Mouse (Mus musculus): Measurements from ENCODE around the gene Bsnd. TPM values are rescaled to one million over a fixed set of nuclear protein-coding genes. Genes with fewer than 3 reads are reported as not detected.

The Bsnd gene
- polyA plus RNA-seq, 1 experiment from 2014 or later: not detected

DNA sequence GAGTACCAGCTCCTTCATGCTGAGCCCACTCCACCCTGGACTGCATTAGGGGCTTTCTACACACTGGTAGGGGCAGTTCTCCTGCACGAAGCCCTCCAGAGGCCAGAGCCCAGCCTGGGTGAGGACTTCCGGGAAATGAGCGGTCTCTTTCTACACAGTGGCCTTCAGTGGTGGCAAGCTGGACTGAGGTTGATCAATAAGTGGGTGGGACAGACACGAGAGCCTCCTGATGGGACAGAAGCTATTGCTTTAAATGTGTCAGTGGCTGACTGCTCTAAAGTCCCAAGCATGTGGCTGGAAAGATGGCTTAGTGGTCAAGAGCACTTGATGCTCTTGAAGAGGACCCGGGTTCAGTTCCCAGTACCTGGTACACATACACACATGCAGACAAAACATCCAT lies 39.0 kb downstream of the Bsnd start:
- H3K9me3 ChIP-seq: no peaks in the 10 kb centered on the region
- H3K27ac ChIP-seq: no peak overlapping the region
- no peak for ATAC-seq (ENCODE audit: insufficient number of reproducible peaks, insufficient read depth, low FRiP score, low TSS enrichment, low read depth)
- H3K36me3 ChIP-seq: no peaks in the 10 kb centered on the region
- no peaks in the 10 kb centered on the region for H3K4me1 ChIP-seq (replicated peaks)
- H3K27me3 ChIP-seq: no peaks in the 10 kb centered on the region
- no peak overlapping the region for H3K4me2 ChIP-seq
- 88% methylated on average over 5 of the region's 5 CpGs for WGBS
- H3K9ac ChIP-seq (replicated peaks): no peak overlapping the region
- H3K4me3 ChIP-seq (replicated peaks): no peak overlapping the region

- 87% methylated on average over 7 of the region's 7 CpGs for WGBS
- ATAC-seq (ENCODE audit: insufficient number of reproducible peaks, insufficient read depth, low FRiP score, low TSS enrichment, low read depth): no peak
- no peaks in the 10 kb centered on the region for H3K27me3 ChIP-seq
These were observed 39.7 kb downstream of the Bsnd start for GRCm38 (mm10) chr4:106452401-106452800.

DNA sequence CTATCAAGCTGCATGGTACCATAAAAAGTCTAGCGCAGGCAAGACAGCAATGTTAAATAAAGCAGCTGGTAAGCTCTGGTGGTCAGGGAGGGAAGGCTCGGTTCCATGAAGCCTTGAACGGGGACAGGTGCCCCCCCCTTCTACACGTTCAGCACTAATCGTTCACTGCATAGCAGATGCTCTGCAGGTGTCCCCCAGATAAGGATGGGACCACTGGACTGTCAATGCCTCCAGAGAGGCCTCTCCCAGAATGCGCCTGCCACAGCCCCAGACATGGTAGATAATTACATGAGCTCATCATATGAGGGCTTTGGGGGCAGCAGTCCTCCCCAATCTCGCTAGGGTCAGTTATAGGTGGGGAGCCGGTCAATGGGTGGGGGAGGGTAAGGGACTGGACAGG lies 42.8 kb downstream of the Bsnd start:
- Histone ChIP-seq H3K36me3 (no peaks in the 10 kb centered on the region), H3K9ac (replicated peaks) (no peak overlapping the region), H3K9me3 (no peaks in the 10 kb centered on the region), H3K27ac (no peak overlapping the region), H3K4me2 (no peak overlapping the region), H3K4me3 (replicated peaks) (no peak overlapping the region), H3K4me1 (replicated peaks) (no peaks in the 10 kb centered on the region), H3K27me3 (no peaks in the 10 kb centered on the region)
- no peak for ATAC-seq (ENCODE audit: insufficient number of reproducible peaks, insufficient read depth, low FRiP score, low TSS enrichment, low read depth)
- WGBS: 84% methylated on average over 8 of the region's 8 CpGs

More at GRCm38 (mm10) chr4:106452401-106452800, 39.7 kb downstream of the Bsnd start:
- no peaks in the 10 kb centered on the region for H3K36me3 ChIP-seq
- H3K9me3 ChIP-seq: no peaks in the 10 kb centered on the region
- H3K9ac ChIP-seq (replicated peaks): no peak overlapping the region
- no peaks in the 10 kb centered on the region for H3K4me1 ChIP-seq (replicated peaks)
- H3K4me2 ChIP-seq: no peak overlapping the region
- no peak overlapping the region for H3K27ac ChIP-seq
- H3K4me3 ChIP-seq (replicated peaks): no peak overlapping the region

- no peak overlapping the region for H3K4me2 ChIP-seq
These were observed 48.9 kb downstream of the Bsnd start for GRCm38 (mm10) chr4:106443182-106443581.

DNA sequence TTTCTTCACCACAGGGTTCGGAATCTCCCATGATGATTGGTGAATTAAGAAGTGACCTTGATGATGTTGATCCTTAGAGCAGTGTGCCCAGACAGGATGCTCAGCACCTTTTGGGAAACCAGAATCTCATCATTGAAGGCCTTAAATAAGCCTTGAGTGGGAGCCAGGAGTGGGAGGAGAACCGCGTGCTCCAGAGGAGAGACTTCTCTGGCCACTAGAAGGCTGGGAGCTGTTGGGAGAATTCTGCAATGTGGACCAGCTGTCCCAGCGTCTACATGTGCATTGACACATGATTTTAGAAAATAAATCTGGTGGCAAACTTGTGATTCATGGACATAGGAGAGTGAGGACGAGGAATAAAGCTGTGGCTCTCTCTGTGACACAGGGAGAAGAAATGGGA lies 53.3 kb downstream of the Bsnd start:
- Histone ChIP-seq H3K4me1 (replicated peaks) (no peaks in the 10 kb centered on the region), H3K27me3 (no peaks in the 10 kb centered on the region), H3K4me3 (replicated peaks) (no peak overlapping the region), H3K36me3 (peaks cover 85% of the 10 kb centered on the region), H3K9ac (replicated peaks) (no peak overlapping the region), H3K9me3 (no peaks in the 10 kb centered on the region), H3K4me2 (no peak overlapping the region), H3K27ac (no peak overlapping the region)
- ATAC-seq (ENCODE audit: insufficient number of reproducible peaks, insufficient read depth, low FRiP score, low TSS enrichment, low read depth): no peak
- 94% methylated on average over 5 of the region's 5 CpGs for WGBS

More at GRCm38 (mm10) chr4:106443182-106443581, 48.9 kb downstream of the Bsnd start:
- Histone ChIP-seq H3K27me3 (no peaks in the 10 kb centered on the region), H3K9ac (replicated peaks) (peak overlapping the region; percentile 8; the same call in 1 of the 2 replicates), H3K9me3 (no peaks in the 10 kb centered on the region), H3K27ac (peak overlapping the region; percentile 2; the same call in 1 of the 2 replicates), H3K4me3 (replicated peaks) (no peak overlapping the region), H3K4me1 (replicated peaks) (no peaks in the 10 kb centered on the region), H3K36me3 (peaks cover 42% of the 10 kb centered on the region)
- WGBS: 84% methylated on average over 6 of the region's 6 CpGs
- ATAC-seq (ENCODE audit: insufficient number of reproducible peaks, insufficient read depth, low FRiP score, low TSS enrichment, low read depth): no peak

DNA sequence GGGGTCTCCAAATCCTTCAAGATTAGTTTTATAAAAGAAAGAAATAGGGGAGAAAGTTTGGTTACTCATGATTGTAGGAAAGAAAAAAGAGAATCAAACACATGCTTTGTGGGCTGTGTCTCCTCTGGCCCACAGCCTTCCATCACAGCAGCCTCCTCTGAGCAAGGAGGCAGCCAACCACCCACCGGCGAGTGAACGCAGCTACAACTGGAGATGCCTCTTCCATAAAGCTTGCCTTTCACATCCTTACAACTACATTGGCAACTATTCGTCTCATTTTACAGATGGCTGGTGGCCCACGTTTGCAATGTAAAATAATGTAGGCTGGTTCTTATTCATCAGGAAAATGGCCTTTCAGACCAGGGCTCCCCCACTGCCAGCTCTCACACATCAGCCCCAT lies 54.9 kb downstream of the Bsnd start:
- Histone ChIP-seq H3K9me3 (no peaks in the 10 kb centered on the region), H3K4me2 (no peak overlapping the region), H3K4me1 (replicated peaks) (no peaks in the 10 kb centered on the region), H3K27ac (no peak overlapping the region), H3K9ac (replicated peaks) (no peak overlapping the region), H3K27me3 (no peaks in the 10 kb centered on the region), H3K36me3 (peaks cover 90% of the 10 kb centered on the region), H3K4me3 (replicated peaks) (no peak overlapping the region)
- no peak for ATAC-seq (ENCODE audit: insufficient number of reproducible peaks, insufficient read depth, low FRiP score, low TSS enrichment, low read depth)
- WGBS: 90% methylated on average over 5 of the region's 5 CpGs

- H3K9ac ChIP-seq (replicated peaks): no peak overlapping the region
These were observed 55.6 kb downstream of the Bsnd start for GRCm38 (mm10) chr4:106436475-106436874.

GRCm38 (mm10) chr4:106435426-106435825 lies 56.7 kb downstream of the Bsnd start:
- no peak for ATAC-seq (ENCODE audit: insufficient number of reproducible peaks, insufficient read depth, low FRiP score, low TSS enrichment, low read depth)
- Histone ChIP-seq H3K27ac (no peak overlapping the region), H3K36me3 (peaks cover 91% of the 10 kb centered on the region), H3K9ac (replicated peaks) (no peak overlapping the region), H3K4me2 (no peak overlapping the region), H3K4me3 (replicated peaks) (no peak overlapping the region), H3K27me3 (no peaks in the 10 kb centered on the region), H3K4me1 (replicated peaks) (no peaks in the 10 kb centered on the region), H3K9me3 (no peaks in the 10 kb centered on the region)
- 100% methylated on average over 2 of the region's 2 CpGs for WGBS

More at GRCm38 (mm10) chr4:106436475-106436874, 55.6 kb downstream of the Bsnd start:
- Histone ChIP-seq H3K9me3 (no peaks in the 10 kb centered on the region), H3K27me3 (no peaks in the 10 kb centered on the region), H3K36me3 (peaks cover 91% of the 10 kb centered on the region), H3K4me2 (no peak overlapping the region), H3K27ac (no peak overlapping the region), H3K4me3 (replicated peaks) (no peak overlapping the region), H3K4me1 (replicated peaks) (no peaks in the 10 kb centered on the region)
- no peak for ATAC-seq (ENCODE audit: insufficient number of reproducible peaks, insufficient read depth, low FRiP score, low TSS enrichment, low read depth)
- 79% methylated on average over 4 of the region's 4 CpGs for whole genome bisulfite sequencing

Other genes starting within 250 kb of the Bsnd start
- 11.2 and 12.4 TPM in 2 replicates for gene Usp24, start 176.1 kb downstream of the Bsnd start, polyA plus RNA-seq (2016; fragmentation: Nextera tagmentation; extraction: Ambion mirVana)
- gene Pcsk9, start 28.0 kb downstream of the Bsnd start, polyA plus RNA-seq (2016; fragmentation: Nextera tagmentation; extraction: Ambion mirVana): 1.9 and 2.2 TPM in 2 replicates
- 6.3 and 6.6 TPM in 2 replicates for gene Dhcr24, start 68.8 kb upstream of the Bsnd start, polyA plus RNA-seq (2016; fragmentation: Nextera tagmentation; extraction: Ambion mirVana)
- gene Lexm, start 125.0 kb upstream of the Bsnd start, polyA plus RNA-seq (2016; fragmentation: Nextera tagmentation; extraction: Ambion mirVana): 0.24 and 0.73 TPM in 2 replicates
- 0.31 and 0.33 TPM in 2 replicates for gene Ttc22, start 130.1 kb upstream of the Bsnd start, polyA plus RNA-seq (2016; fragmentation: Nextera tagmentation; extraction: Ambion mirVana)
- 14.3 and 18.0 TPM in 2 replicates for gene Pars2, start 158.8 kb upstream of the Bsnd start, polyA plus RNA-seq (2016; fragmentation: Nextera tagmentation; extraction: Ambion mirVana)
- gene Ttc4, start 186.7 kb upstream of the Bsnd start, polyA plus RNA-seq (2016; fragmentation: Nextera tagmentation; extraction: Ambion mirVana): 107 and 122 TPM in 2 replicates
- gene Mroh7, start 238.6 kb upstream of the Bsnd start, polyA plus RNA-seq (2016; fragmentation: Nextera tagmentation; extraction: Ambion mirVana): 0.14 and 0.23 TPM in 2 replicates
- gene Fam151a, start 241.6 kb upstream of the Bsnd start, polyA plus RNA-seq (2016; fragmentation: Nextera tagmentation; extraction: Ambion mirVana): not detected in 2 replicates

Data from limb, embryonic 12.5 days (tissue).